Mouse (Mus musculus) gastrocnemius, adult 2 months (tissue): ENCODE measurements around the gene Galnt15. TPM values are rescaled to one million over a fixed set of nuclear protein-coding genes. Genes with fewer than 3 reads are reported as not detected.
"Not testable (repeated sequence)": the region's sequence is repeated elsewhere in the genome, so short reads cannot be mapped to it uniquely, and the experiment has no call there.

Experiments used
- DNase-seq: peaks from one replicate; pipeline ENCODE4 v3.0.0; 2022
- H3K27ac ChIP-seq: fragments of 200-600 bp; 2 replicates; pipeline ENCODE4 v1.8.1; 2022; ENCODE audit warnings: mild to moderate bottlenecking
- H3K4me3 ChIP-seq: fragments of 200-600 bp; 2 replicates; pipeline ENCODE4 v1.8.1; 2022; ENCODE audit warnings: mild to moderate bottlenecking, moderate library complexity
- CTCF ChIP-seq: fragments of 200-600 bp; IDR thresholded peaks from 2 replicates; pipeline ENCODE4 v1.8.1; 2022; ENCODE audit warnings: antibody characterized with exemption, mild to moderate bottlenecking, moderate library complexity
- intact Hi-C: fragments of 180-260 bp; cut with DNase I; formaldehyde crosslinking; loops from one replicate; pipeline ENCODE4 v1.15.1; 2025
- total RNA-seq, 2 experiments: library from RNA; stranded (reverse); gene quantifications; 2 replicates each; pipeline ENCODE4 v1.2.3; 2021

The Galnt15 gene
- total RNA-seq, 2 experiments from 2014 or later: 3.8 to 10.4 TPM

GRCm38 (mm10) chr14:32083466-32083865, 54.7 kb downstream of the Galnt15 start:
- Histone ChIP-seq H3K4me3 (no peak overlapping the region), H3K27ac (no peak overlapping the region)
- DNase-seq: no peak
- intact Hi-C loops: loop anchor here (10.0 kb wide), 1 partner anchor 589 kb away; the partner anchor contains the start of genes Eaf1 and Mettl6
- TF ChIP-seq CTCF: no peak

- intact Hi-C loops: loop anchor here (5.0 to 10.0 kb wide), 2 partner anchors 590 to 698 kb away; partner anchors contain the start of genes Eaf1 and Mettl6
- H3K4me3 ChIP-seq: peak within 1 kb of the TSS; percentile 72
- H3K27ac ChIP-seq: peak within 1 kb of the TSS; percentile 94
- no peak for DNase-seq
- no peak for TF ChIP-seq CTCF
Observed at GRCm38 (mm10) chr14:32084761-32085485, 56.1 kb downstream of the Galnt15 start, which contains the start of gene Oxnad1. Gene Oxnad1 (plus strand): TSS chr14:32085374.

GRCm38 (mm10) chr14:32085486-32086201, 56.9 kb downstream of the Galnt15 start, which contains the start of gene Dph3:
Gene Dph3 (minus strand): TSS chr14:32085729.
- TF ChIP-seq CTCF: peak; percentile 57
- H3K4me3 ChIP-seq: peak within 1 kb of the TSS; percentile 72
- H3K27ac ChIP-seq: peak within 1 kb of the TSS; percentile 94
- intact Hi-C loops: loop anchor here (5.0 to 10.0 kb wide), 2 partner anchors 591 to 698 kb away; partner anchors contain the start of genes Eaf1 and Mettl6
- peak; percentile 99 for DNase-seq

GRCm38 (mm10) chr14:32086226-32086625, 57.4 kb downstream of the Galnt15 start:
- Histone ChIP-seq H3K27ac (peak overlapping the region; percentile 94), H3K4me3 (peak overlapping the region; percentile 72)
- no peak for TF ChIP-seq CTCF
- intact Hi-C loops: loop anchor here (5.0 to 10.0 kb wide), 2 partner anchors 591 to 699 kb away; partner anchors contain the start of genes Eaf1 and Mettl6
- no peak for DNase-seq

GRCm38 (mm10) chr14:32087584-32088248, 58.9 kb downstream of the Galnt15 start:
- intact Hi-C loops: loop anchor here (5.0 to 10.0 kb wide), 2 partner anchors 593 to 700 kb away; partner anchors contain the start of genes Eaf1 and Mettl6
- not testable (repeated sequence) for H3K27ac ChIP-seq, DNase-seq, H3K4me3 ChIP-seq

- no peak for DNase-seq
- intact Hi-C loops: no loop called here
- Histone ChIP-seq H3K4me3 (no peak overlapping the region), H3K27ac (no peak overlapping the region)
- no peak for TF ChIP-seq CTCF
Observed at GRCm38 (mm10) chr14:32091124-32091523, 62.3 kb downstream of the Galnt15 start.

GRCm38 (mm10) chr14:32091704-32092103, 62.9 kb downstream of the Galnt15 start:
- no peak overlapping the region for H3K4me3 ChIP-seq
- DNase-seq: no peak
- H3K27ac ChIP-seq: no peak overlapping the region
- intact Hi-C loops: no loop called here
- no peak for TF ChIP-seq CTCF

GRCm38 (mm10) chr14:32093018-32093417, 64.2 kb downstream of the Galnt15 start:
- TF ChIP-seq CTCF: no peak
- intact Hi-C loops: no loop called here
- H3K4me3 ChIP-seq: no peak overlapping the region
- DNase-seq: no peak
- no peak overlapping the region for H3K27ac ChIP-seq

GRCm38 (mm10) chr14:32093500-32094117, 64.8 kb downstream of the Galnt15 start:
- Histone ChIP-seq H3K4me3 (no peak overlapping the region), H3K27ac (no peak overlapping the region)
- DNase-seq: no peak
- intact Hi-C loops: no loop called here
- no peak for TF ChIP-seq CTCF

GRCm38 (mm10) chr14:32095646-32096045, 66.9 kb downstream of the Galnt15 start:
- H3K4me3 ChIP-seq: no peak overlapping the region
- TF ChIP-seq CTCF: no peak
- no peak for DNase-seq
- no peak overlapping the region for H3K27ac ChIP-seq
- intact Hi-C loops: no loop called here

- Histone ChIP-seq H3K4me3 (no peak overlapping the region), H3K27ac (no peak overlapping the region)
- no peak for DNase-seq
- intact Hi-C loops: no loop called here
- no peak for TF ChIP-seq CTCF
Observed at GRCm38 (mm10) chr14:32096740-32097139, 68.0 kb downstream of the Galnt15 start.

- intact Hi-C loops: no loop called here
- TF ChIP-seq CTCF: no peak
- H3K4me3 ChIP-seq: no peak overlapping the region
- DNase-seq: no peak
- no peak overlapping the region for H3K27ac ChIP-seq
Observed at GRCm38 (mm10) chr14:32097691-32098090, 68.9 kb downstream of the Galnt15 start.
